Mouse (Mus musculus): ENCODE measurements around the gene Echdc2.

Gene Echdc2

GRCm38 (mm10) chr4:108199236-108199635 is 34.0 kb downstream of the Echdc2 start:
- DNase-seq (ENCODE audit: low read depth, low spot score) = no peak

- no peak for DNase-seq (ENCODE audit: low read depth, low spot score)
Observed at GRCm38 (mm10) chr4:108204629-108205028, 39.4 kb downstream of the Echdc2 start.

- no peak for DNase-seq (ENCODE audit: low read depth, low spot score)
Observed at GRCm38 (mm10) chr4:108213023-108213422, 47.8 kb downstream of the Echdc2 start.

GRCm38 (mm10) chr4:108217332-108218179 is 52.3 kb downstream of the Echdc2 start, which contains the start of gene Zyg11a:
Gene Zyg11a, minus strand, starts transcription at chr4:108218048.
- DNase-seq (ENCODE audit: low read depth, low spot score) = peak; percentile 85

- DNase-seq (ENCODE audit: low read depth, low spot score) = peak; percentile 99
Observed at GRCm38 (mm10) chr4:108219019-108219418, 53.8 kb downstream of the Echdc2 start.

GRCm38 (mm10) chr4:108222507-108222906 is 57.3 kb downstream of the Echdc2 start:
- no peak for DNase-seq (ENCODE audit: low read depth, low spot score)

GRCm38 (mm10) chr4:108225341-108225872 is 60.2 kb downstream of the Echdc2 start:
- no peak for DNase-seq (ENCODE audit: low read depth, low spot score)
